Mouse (Mus musculus) limb, embryonic 12.5 days (tissue): ENCODE results near the gene Cntn2. TPM values are rescaled to one million over a fixed set of nuclear protein-coding genes. Genes with fewer than 3 reads are reported as not detected.

Experiments used
- ATAC-seq: fragments of 200-750 bp; cut with Nextera tagmentation; 2 replicates; pipeline ENCODE4 v1.8.0; 2017; ENCODE audit warnings: low read depth, moderate TSS enrichment; ENCODE audit not compliant: insufficient number of reproducible peaks, insufficient read depth, low FRiP score, low TSS enrichment
- H3K27ac ChIP-seq: fragments of 300-500 bp; sonication (generic); 2 replicates; pipeline ENCODE4 v1.5.1; 2016; ENCODE audit warnings: mild to moderate bottlenecking, moderate library complexity
- H3K27me3 ChIP-seq: fragments of 300-500 bp; sonication (generic); 2 replicates; pipeline ENCODE4 v1.6.1; 2016; ENCODE audit warnings: mild to moderate bottlenecking, moderate library complexity
- H3K36me3 ChIP-seq: fragments of 300-500 bp; sonication (generic); 2 replicates; pipeline ENCODE4 v1.6.1; 2016; ENCODE audit warnings: mild to moderate bottlenecking, moderate library complexity
- H3K4me1 ChIP-seq: fragments of 300-500 bp; sonication (generic); replicated peaks from 2 replicates; pipeline ENCODE4 v1.6.1; 2016
- H3K4me2 ChIP-seq: fragments of 300-500 bp; sonication (generic); 2 replicates; pipeline ENCODE4 v1.6.1; 2016; ENCODE audit warnings: mild to moderate bottlenecking, moderate library complexity
- H3K4me3 ChIP-seq: fragments of 300-500 bp; sonication (generic); replicated peaks from 2 replicates; pipeline ENCODE4 v1.5.1; 2016; ENCODE audit warnings: mild to moderate bottlenecking
- H3K9ac ChIP-seq: fragments of 300-500 bp; sonication (generic); replicated peaks from 2 replicates; pipeline ENCODE4 v1.6.1; 2016; ENCODE audit warnings: mild to moderate bottlenecking, moderate library complexity
- H3K9me3 ChIP-seq: fragments of 300-500 bp; sonication (generic); 2 replicates; pipeline ENCODE4 v1.6.1; 2016; ENCODE audit warnings: mild to moderate bottlenecking, moderate library complexity
- WGBS: fragments of 180-500 bp; shearing (Covaris S2); methylation state at CpG from one replicate; pipeline ENCODE4 v1.1.7; 2016; 5-methylcytosine and 5-hydroxymethylcytosine counted together
- polyA plus RNA-seq: library from polyadenylated mRNA; unstranded; fragments of >200 nt; fragmentation: Nextera tagmentation; extraction: Ambion mirVana; gene quantifications from 2 replicates; pipeline ENCODE4 v1.2.1, GENCODE M21; 2016

Cntn2 gene
- polyA plus RNA-seq, 1 experiment from 2014 or later = 2.1 TPM

DNA sequence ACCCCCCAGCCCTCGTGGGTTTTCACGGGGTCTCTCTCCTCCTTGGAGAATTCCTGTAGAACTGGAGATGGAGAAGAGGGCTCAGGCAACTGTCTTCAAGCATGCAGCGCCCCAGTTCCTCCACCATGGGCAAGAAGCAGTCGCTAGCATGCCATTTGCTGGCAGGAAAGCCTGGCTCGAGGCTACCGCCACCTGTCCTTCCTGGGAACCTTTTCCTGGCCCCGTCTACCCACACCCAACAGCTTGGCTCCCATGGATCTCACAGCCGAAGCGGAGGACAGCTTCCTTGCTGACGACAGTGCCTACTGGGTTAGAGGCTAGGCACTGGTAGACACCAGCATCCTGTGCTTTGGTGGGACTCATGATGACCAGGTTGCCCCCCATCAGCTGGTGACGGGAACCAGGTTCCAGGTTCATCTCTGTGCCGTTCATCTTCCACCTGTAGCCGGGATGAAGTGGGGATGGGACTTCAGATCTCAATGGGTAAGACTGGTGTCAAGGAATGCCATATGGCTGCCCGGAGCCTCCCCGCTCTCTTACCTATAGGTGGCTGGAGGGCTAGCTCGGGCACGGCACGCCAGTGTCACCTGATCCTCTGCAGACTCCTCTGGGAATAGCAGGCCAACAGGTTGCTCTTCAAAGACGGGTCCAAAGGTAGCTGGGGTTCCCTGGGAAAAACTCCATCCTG lies 14.3 kb downstream of the Cntn2 start:
- H3K9ac ChIP-seq = no peak overlapping the region
- H3K4me3 ChIP-seq = no peak overlapping the region
- no peak for ATAC-seq
- H3K27me3 ChIP-seq = peaks cover 31% of the 10 kb centered on the region
- H3K4me1 ChIP-seq = peaks cover 46% of the 10 kb centered on the region
- H3K36me3 ChIP-seq = no peaks in the 10 kb centered on the region
- WGBS = 87% methylated on average over 19 of the region's 19 CpGs
- no peak overlapping the region for H3K4me2 ChIP-seq
- no peaks in the 10 kb centered on the region for H3K9me3 ChIP-seq
- no peak overlapping the region for H3K27ac ChIP-seq

DNA sequence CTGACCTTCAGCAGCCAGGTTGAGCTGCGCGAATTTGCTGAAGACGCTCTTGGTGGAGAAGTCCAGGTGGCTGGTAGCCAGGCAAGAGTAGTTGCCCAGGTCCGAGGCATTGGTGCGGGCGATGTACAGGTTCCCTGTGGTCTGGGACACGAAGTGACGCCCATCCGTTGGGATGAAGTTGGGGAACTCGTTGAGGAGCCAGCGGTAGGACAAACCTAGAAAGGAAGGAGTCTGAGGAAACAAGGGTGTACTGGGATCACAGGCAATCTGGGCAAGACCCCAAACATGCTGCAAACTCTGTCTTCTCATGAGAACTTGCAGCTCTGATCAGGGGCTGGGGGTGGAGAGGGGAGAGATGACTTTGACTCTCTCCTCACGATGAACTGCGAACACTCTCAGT lies 15.0 kb downstream of the Cntn2 start:
- H3K4me1 ChIP-seq = peaks cover 39% of the 10 kb centered on the region
- no peak overlapping the region for H3K4me2 ChIP-seq
- no peaks in the 10 kb centered on the region for H3K9me3 ChIP-seq
- no peak overlapping the region for H3K4me3 ChIP-seq
- H3K36me3 ChIP-seq = no peaks in the 10 kb centered on the region
- H3K27me3 ChIP-seq = peaks cover 24% of the 10 kb centered on the region
- 92% methylated on average over 13 of the region's 13 CpGs for WGBS
- no peak overlapping the region for H3K27ac ChIP-seq
- no peak overlapping the region for H3K9ac ChIP-seq
- no peak for ATAC-seq

DNA sequence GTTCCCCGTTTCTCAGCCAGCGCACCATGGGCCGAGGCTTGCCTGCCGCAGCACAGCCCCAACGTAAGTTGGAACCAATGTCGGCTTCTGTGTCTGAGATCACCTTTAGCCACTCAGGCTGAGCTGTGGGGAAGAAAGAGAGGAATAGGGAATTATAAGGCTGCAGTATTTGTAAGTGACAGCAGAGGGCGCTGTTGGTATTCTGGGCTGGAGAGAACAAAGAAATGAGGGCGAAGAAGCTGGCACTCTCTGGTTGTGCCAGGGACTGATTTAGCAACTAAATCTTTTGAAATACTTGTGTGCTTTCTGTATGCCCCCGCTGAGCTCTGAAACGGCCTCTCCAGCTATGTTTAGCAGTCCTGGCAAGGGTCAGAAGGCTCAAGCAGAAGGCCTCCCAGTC lies 17.2 kb downstream of the Cntn2 start:
- H3K27ac ChIP-seq = no peak overlapping the region
- H3K9me3 ChIP-seq = no peaks in the 10 kb centered on the region
- H3K9ac ChIP-seq = peak overlapping the region; percentile 42; the same call in 1 of the 2 replicates
- H3K27me3 ChIP-seq = peaks cover 11% of the 10 kb centered on the region
- no peak overlapping the region for H3K4me3 ChIP-seq
- WGBS = 7% methylated on average over 10 of the region's 10 CpGs
- peak; percentile 52; the same call in 1 of the 2 replicates for ATAC-seq
- peaks cover 29% of the 10 kb centered on the region for H3K4me1 ChIP-seq
- H3K36me3 ChIP-seq = no peaks in the 10 kb centered on the region
- H3K4me2 ChIP-seq = no peak overlapping the region

DNA sequence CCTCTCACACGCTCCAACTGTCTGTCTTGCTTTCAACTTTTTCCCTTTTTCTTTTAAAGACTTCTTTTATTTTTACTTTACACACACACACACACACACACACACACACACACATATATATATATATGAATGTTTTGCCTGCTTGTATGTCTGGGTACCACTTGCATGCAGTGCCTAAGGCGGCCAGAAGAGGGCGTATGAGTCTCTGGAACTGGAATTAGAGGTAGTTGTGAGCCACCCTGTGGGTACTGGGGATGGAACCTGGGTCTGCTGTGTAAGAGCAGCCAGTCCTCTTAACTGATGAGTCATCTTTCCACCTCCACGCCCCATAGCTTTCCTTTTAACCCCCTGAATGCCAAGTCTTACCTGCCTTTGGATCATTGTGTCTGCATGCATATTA lies 19.1 kb downstream of the Cntn2 start:
- no peak for ATAC-seq
- Histone ChIP-seq H3K4me1 (peaks cover 20% of the 10 kb centered on the region), H3K4me3 (no peak overlapping the region), H3K36me3 (no peaks in the 10 kb centered on the region), H3K27ac (no peak overlapping the region), H3K4me2 (no peak overlapping the region), H3K9me3 (no peaks in the 10 kb centered on the region), H3K9ac (no peak overlapping the region), H3K27me3 (peaks cover 8% of the 10 kb centered on the region)
- 31% methylated on average over 4 of the region's 4 CpGs for WGBS

- no peaks in the 10 kb centered on the region for H3K9me3 ChIP-seq
- no peak overlapping the region for H3K4me2 ChIP-seq
- H3K27ac ChIP-seq = no peak overlapping the region
- H3K36me3 ChIP-seq = no peaks in the 10 kb centered on the region
- H3K4me3 ChIP-seq = no peak overlapping the region
- 81% methylated on average over 8 of the region's 8 CpGs for whole genome bisulfite sequencing
- no peak for ATAC-seq
- peaks cover 8% of the 10 kb centered on the region for H3K27me3 ChIP-seq
- peaks cover 20% of the 10 kb centered on the region for H3K4me1 ChIP-seq
- no peak overlapping the region for H3K9ac ChIP-seq
Measured at GRCm38 (mm10) chr1:132523048-132523447, 20.0 kb downstream of the Cntn2 start.

GRCm38 (mm10) chr1:132520764-132521163 lies 22.3 kb downstream of the Cntn2 start:
- Histone ChIP-seq H3K9ac (no peak overlapping the region), H3K4me2 (no peak overlapping the region), H3K4me1 (peaks cover 6% of the 10 kb centered on the region; the same call in 1 of the 2 replicates), H3K27ac (no peak overlapping the region), H3K9me3 (no peaks in the 10 kb centered on the region), H3K36me3 (no peaks in the 10 kb centered on the region), H3K27me3 (peaks cover 8% of the 10 kb centered on the region), H3K4me3 (no peak overlapping the region)
- whole genome bisulfite sequencing = 18% methylated on average over 2 of the region's 6 CpGs
- peak; percentile 37; the same call in 1 of the 2 replicates for ATAC-seq

GRCm38 (mm10) chr1:132519734-132520133 lies 23.3 kb downstream of the Cntn2 start:
- H3K27me3 ChIP-seq = 0 out of 2 replicates have a peak, but pooled peaks cover 2% of the 10 kb centered on the region
- no peak overlapping the region for H3K27ac ChIP-seq
- no peak overlapping the region for H3K4me2 ChIP-seq
- peaks cover 6% of the 10 kb centered on the region; the same call in 1 of the 2 replicates for H3K4me1 ChIP-seq
- no peak overlapping the region for H3K9ac ChIP-seq
- WGBS = 91% methylated on average over 11 of the region's 11 CpGs
- no peak for ATAC-seq
- no peaks in the 10 kb centered on the region for H3K36me3 ChIP-seq
- no peak overlapping the region for H3K4me3 ChIP-seq
- no peaks in the 10 kb centered on the region for H3K9me3 ChIP-seq

DNA sequence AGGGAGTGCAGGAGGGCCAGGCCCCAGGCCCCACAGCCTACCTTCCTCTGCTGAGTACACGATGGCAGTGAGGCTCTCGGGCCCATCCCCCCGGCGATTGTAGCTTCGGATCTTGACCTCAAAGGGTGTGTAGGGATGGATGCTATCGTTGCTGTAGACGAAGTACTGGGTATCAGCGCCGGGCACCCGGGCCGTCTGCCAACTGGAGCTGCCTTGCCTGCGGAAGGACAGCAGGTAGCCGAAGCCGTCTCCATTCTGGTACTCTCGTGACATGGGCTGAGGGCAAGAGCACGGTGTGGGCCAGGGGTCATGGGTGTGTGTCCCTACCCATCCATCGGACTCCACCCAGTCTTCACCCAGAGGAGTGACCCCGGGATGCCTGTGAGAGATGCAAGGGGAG lies 24.4 kb downstream of the Cntn2 start:
- Histone ChIP-seq H3K4me2 (no peak overlapping the region), H3K36me3 (no peaks in the 10 kb centered on the region), H3K4me3 (no peak overlapping the region), H3K4me1 (peaks cover 6% of the 10 kb centered on the region; the same call in 1 of the 2 replicates), H3K9me3 (no peaks in the 10 kb centered on the region), H3K9ac (no peak overlapping the region), H3K27ac (no peak overlapping the region), H3K27me3 (peaks cover 2% of the 10 kb centered on the region; the same call in 1 of the 2 replicates)
- no peak for ATAC-seq
- WGBS = 82% methylated on average over 18 of the region's 18 CpGs

DNA sequence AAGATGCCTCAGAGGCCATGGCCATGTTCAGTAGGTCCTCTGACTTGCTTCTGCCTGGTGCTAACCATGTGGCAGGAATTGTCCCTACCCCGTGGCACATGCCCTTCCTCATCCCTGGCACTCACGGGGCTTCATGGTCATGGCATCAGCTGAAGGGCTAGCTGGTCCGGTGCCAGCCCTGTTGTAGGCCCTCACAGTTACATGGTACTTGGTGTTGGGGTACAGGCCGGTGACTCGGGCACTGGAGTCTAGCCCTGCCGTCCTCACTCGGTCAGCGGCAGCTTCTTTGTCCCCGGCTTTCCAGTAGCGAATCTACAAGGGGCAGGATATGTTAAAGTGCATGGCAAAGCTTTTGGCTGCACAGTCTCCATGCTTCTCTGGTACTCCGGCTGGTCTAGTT lies 26.3 kb downstream of the Cntn2 start:
- peaks cover 12% of the 10 kb centered on the region for H3K4me1 ChIP-seq
- no peaks in the 10 kb centered on the region for H3K36me3 ChIP-seq
- no peaks in the 10 kb centered on the region; the same call in 1 of the 2 replicates for H3K27me3 ChIP-seq
- no peak overlapping the region for H3K9ac ChIP-seq
- H3K27ac ChIP-seq = no peak overlapping the region
- WGBS = 90% methylated on average over 11 of the region's 11 CpGs
- no peak overlapping the region for H3K4me2 ChIP-seq
- ATAC-seq = no peak
- no peak overlapping the region for H3K4me3 ChIP-seq
- H3K9me3 ChIP-seq = no peaks in the 10 kb centered on the region

GRCm38 (mm10) chr1:132515339-132515738 lies 27.7 kb downstream of the Cntn2 start:
- Histone ChIP-seq H3K27ac (no peak overlapping the region), H3K4me1 (peaks cover 12% of the 10 kb centered on the region), H3K9me3 (no peaks in the 10 kb centered on the region), H3K36me3 (no peaks in the 10 kb centered on the region), H3K4me3 (no peak overlapping the region), H3K9ac (no peak overlapping the region), H3K4me2 (no peak overlapping the region), H3K27me3 (no peaks in the 10 kb centered on the region; the same call in 1 of the 2 replicates)
- 88% methylated on average over 12 of the region's 12 CpGs for WGBS
- ATAC-seq = no peak

- ATAC-seq = no peak
- Histone ChIP-seq H3K9me3 (no peaks in the 10 kb centered on the region), H3K4me3 (no peak overlapping the region), H3K36me3 (peaks cover 22% of the 10 kb centered on the region), H3K27ac (no peak overlapping the region), H3K4me2 (no peak overlapping the region), H3K27me3 (no peaks in the 10 kb centered on the region; the same call in 1 of the 2 replicates), H3K4me1 (peaks cover 12% of the 10 kb centered on the region), H3K9ac (no peak overlapping the region)
- WGBS = 73% methylated on average over 8 of the region's 8 CpGs
Measured at GRCm38 (mm10) chr1:132512106-132512505, 30.9 kb downstream of the Cntn2 start.

GRCm38 (mm10) chr1:132511521-132511920 lies 31.5 kb downstream of the Cntn2 start:
- no peaks in the 10 kb centered on the region for H3K9me3 ChIP-seq
- H3K4me3 ChIP-seq = no peak overlapping the region
- H3K4me2 ChIP-seq = no peak overlapping the region
- H3K27me3 ChIP-seq = no peaks in the 10 kb centered on the region; the same call in 1 of the 2 replicates
- ATAC-seq = 0 out of 2 replicates have a peak, but pooled peaks have one; percentile 27
- H3K4me1 ChIP-seq = peaks cover 12% of the 10 kb centered on the region
- peak overlapping the region; percentile 37; the same call in 1 of the 2 replicates for H3K27ac ChIP-seq
- H3K36me3 ChIP-seq = peaks cover 28% of the 10 kb centered on the region
- H3K9ac ChIP-seq = no peak overlapping the region
- WGBS = 23% methylated on average over 8 of the region's 8 CpGs
